Mouse (Mus musculus): ENCODE measurements at regions not wholly inside any gene's neighbourhood (a gene's known extent, or its start where the extent isn't known, plus 50 kb on each side); places are given as distances from the start of the nearest gene placed in this dataset.

DNA sequence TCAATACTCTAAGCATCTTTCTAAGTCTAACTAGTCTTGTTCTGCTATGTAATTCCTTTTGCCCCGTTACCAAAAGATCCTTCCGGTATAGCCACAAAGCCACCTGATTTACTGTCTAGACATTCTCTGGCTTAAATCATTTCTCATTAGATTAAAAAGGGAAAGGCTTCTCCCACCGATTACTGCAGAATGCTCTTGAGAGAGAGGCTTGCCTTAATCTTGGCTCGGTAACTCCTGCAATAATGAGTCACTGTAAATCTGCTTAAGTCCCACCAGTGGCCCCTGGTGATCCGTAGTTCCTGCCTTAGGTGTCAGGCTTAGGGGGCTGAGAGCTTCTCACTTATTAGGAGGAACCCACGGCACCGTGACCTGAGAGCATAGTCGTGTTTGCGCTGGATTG is 220.1 kb upstream of the Trpc7 start:
- TF ChIP-seq MYC (IDR thresholded peaks at IDR 0.05; ENCODE audit: low read depth, low read length) (no peak), JUN (IDR thresholded peaks at IDR 0.05; ENCODE audit: insufficient read depth, low read depth, low read length) (no peak), MEF2A (IDR thresholded peaks at IDR 0.05; ENCODE audit: borderline replicate concordance, low read depth, low read length) (no peak), GABPA (IDR thresholded peaks at IDR 0.05; ENCODE audit: insufficient replicate concordance, low read depth, low read length) (no peak), ETS1 (conservative IDR thresholded peaks at IDR 0.05; ENCODE audit: low read depth, low read length) (no peak), ZMIZ1 (IDR thresholded peaks at IDR 0.05; ENCODE audit: low read depth, low read length) (no peak), USF2 (conservative IDR thresholded peaks at IDR 0.05; ENCODE audit: low read depth, low read length) (no peak), CHD2 (IDR thresholded peaks at IDR 0.05; ENCODE audit: low read length) (no peak), EP300 (IDR thresholded peaks at IDR 0.05; ENCODE audit: low read length) (no peak), ZC3H11A (IDR thresholded peaks at IDR 0.05; ENCODE audit: low read depth, low read length) (no peak), MXI1 (IDR thresholded peaks at IDR 0.05; ENCODE audit: low read depth, low read length) (no peak), E2F4 (IDR thresholded peaks at IDR 0.05; ENCODE audit: insufficient replicate concordance, low read depth, low read length) (no peak)
- Histone ChIP-seq H3K4me2 (ENCODE audit: insufficient read depth, low read depth, poor library complexity, severe bottlenecking) (no peak overlapping the region), H3K4me1 (ENCODE audit: control insufficient read depth in 1 of 2, insufficient read depth in 2 of 2) (no peaks in the 10 kb centered on the region), H3K27ac (ENCODE audit: insufficient read depth, low read depth) (no peak overlapping the region), H3K36me3 (replicated peaks in 1 of 2; ENCODE audit: control insufficient read depth in 1 of 2, insufficient read depth in 1 of 2, low read length in 1 of 2) (no peaks in the 10 kb centered on the region), H3K27me3 (replicated peaks) (no peaks in the 10 kb centered on the region), H3K9me3 (replicated peaks; ENCODE audit: low read length) (peaks cover 83% of the 10 kb centered on the region), H3K9ac (ENCODE audit: insufficient read depth, low read depth) (no peak overlapping the region), H3K4me3 (replicated peaks in 1 of 3; ENCODE audit: low read depth in 2 of 3, low read length in 2 of 3, poor library complexity in 1 of 3) (no peak overlapping the region), H3K79me2 (replicated peaks; ENCODE audit: control insufficient read depth, extremely low read depth, insufficient read depth, poor library complexity, severe bottlenecking) (no peaks in the 10 kb centered on the region)
- no peak for DNase-seq (ENCODE audit: extremely low read depth)
- dilution Hi-C loops (cut with MboI; ENCODE audit: extremely low pct_ligation_motif_present, extremely low pct_unique_long_range_greater_than_20kb, low sequenced_read_pairs), result no loop called here
- in situ Hi-C loops (cut with MboI; ENCODE audit: low pct_ligation_motif_present, low pct_unique_long_range_greater_than_20kb, low sequenced_read_pairs), result no loop called here

- Histone ChIP-seq H3K9me3 (replicated peaks; ENCODE audit: low read length) (peaks cover 83% of the 10 kb centered on the region), H3K4me2 (ENCODE audit: insufficient read depth, low read depth, poor library complexity, severe bottlenecking) (no peak overlapping the region), H3K27ac (ENCODE audit: insufficient read depth, low read depth) (no peak overlapping the region), H3K36me3 (replicated peaks in 1 of 2; ENCODE audit: control insufficient read depth in 1 of 2, insufficient read depth in 1 of 2, low read length in 1 of 2) (no peaks in the 10 kb centered on the region), H3K4me3 (replicated peaks in 1 of 3; ENCODE audit: low read depth in 2 of 3, low read length in 2 of 3, poor library complexity in 1 of 3) (no peak overlapping the region), H3K27me3 (replicated peaks) (no peaks in the 10 kb centered on the region), H3K9ac (ENCODE audit: insufficient read depth, low read depth) (no peak overlapping the region), H3K4me1 (ENCODE audit: control insufficient read depth in 1 of 2, insufficient read depth in 2 of 2) (no peaks in the 10 kb centered on the region), H3K79me2 (replicated peaks; ENCODE audit: control insufficient read depth, extremely low read depth, insufficient read depth, poor library complexity, severe bottlenecking) (no peaks in the 10 kb centered on the region)
- in situ Hi-C loops (cut with MboI; ENCODE audit: low pct_ligation_motif_present, low pct_unique_long_range_greater_than_20kb, low sequenced_read_pairs), result no loop called here
- no peak for TF ChIP-seq ZKSCAN1 (IDR thresholded peaks at IDR 0.05; ENCODE audit: borderline replicate concordance, low read depth, low read length)
- TF ChIP-seq EP300 (IDR thresholded peaks at IDR 0.05; ENCODE audit: low read length), result no peak
- no peak for TF ChIP-seq SMC3 (IDR thresholded peaks at IDR 0.05; ENCODE audit: low read depth, low read length)
- TF ChIP-seq ETS1 (conservative IDR thresholded peaks at IDR 0.05; ENCODE audit: low read depth, low read length), result no peak
- TF ChIP-seq MAX (IDR thresholded peaks at IDR 0.05; ENCODE audit: low read length), result no peak
- no peak for TF ChIP-seq SIN3A (IDR thresholded peaks at IDR 0.05; ENCODE audit: low read length)
- no peak for TF ChIP-seq ZNF384 (IDR thresholded peaks at IDR 0.05; ENCODE audit: low read depth, low read length)
- no peak for TF ChIP-seq UBTF (IDR thresholded peaks at IDR 0.05; ENCODE audit: low read depth, low read length)
- DNase-seq (ENCODE audit: extremely low read depth), result no peak
- dilution Hi-C loops (cut with MboI; ENCODE audit: extremely low pct_ligation_motif_present, extremely low pct_unique_long_range_greater_than_20kb, low sequenced_read_pairs), result no loop called here
Measured at GRCm38 (mm10) chr13:57107956-57108355, 212.2 kb upstream of the Trpc7 start.

All from CH12.LX (cell line).